Mouse (Mus musculus) yolk sac, embryonic 10.5 days (tissue): ENCODE measurements around the gene Tdgf1.

ENCODE experiments used
- DNase-seq: peaks from one replicate; pipeline ENCODE4 v3.0.0-alpha.2; 2017; ENCODE audit warnings: low spot score

The Tdgf1 gene

DNA sequence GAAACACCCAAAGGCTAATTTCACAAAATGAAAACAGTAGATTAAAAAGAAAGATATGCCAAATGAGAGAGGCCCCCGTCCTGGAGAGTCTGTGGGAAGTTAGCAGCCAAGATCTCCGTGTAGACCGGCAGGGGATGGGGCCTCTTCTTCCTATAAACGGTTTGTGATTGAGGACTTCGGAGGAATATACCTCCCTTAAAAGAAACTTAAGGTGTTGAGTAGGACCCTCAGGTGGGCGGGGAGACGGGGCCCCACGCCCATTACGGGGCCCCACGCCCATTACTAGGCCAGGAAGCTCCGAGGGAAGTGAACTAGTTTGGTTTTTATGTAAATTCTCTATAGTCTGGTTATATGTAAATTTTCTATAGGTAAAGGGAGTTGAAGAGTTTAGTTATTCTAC is at the start of gene Tdgf1:
Tdgf1 (minus strand) TSS at position 233 of the 400 bp plus-strand sequence.
- no peak for DNase-seq

DNA sequence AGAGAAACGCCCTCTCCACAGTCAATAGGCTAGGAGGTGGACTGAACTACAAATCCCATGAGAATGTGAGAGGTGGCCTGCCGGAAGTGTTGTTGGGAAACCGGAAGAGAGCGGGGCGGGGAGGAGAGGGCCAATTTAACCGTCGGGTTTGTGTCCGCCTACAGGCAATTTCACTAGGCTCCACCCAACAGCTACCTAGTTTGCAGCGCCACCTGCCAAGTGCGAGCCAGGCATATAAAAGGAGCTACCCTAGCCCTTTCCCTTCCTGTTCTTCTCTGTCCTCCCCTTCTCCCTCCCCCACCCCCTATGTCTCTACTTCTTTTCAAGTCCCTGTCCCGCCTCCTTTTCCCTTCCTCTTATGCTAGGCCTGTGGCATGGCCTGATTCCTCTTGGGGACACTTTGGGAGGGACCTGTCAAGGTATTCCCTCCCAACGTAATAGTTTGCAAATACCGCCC is 48.8 kb upstream of the Tdgf1 start:
- DNase-seq: peak; percentile 89

DNA sequence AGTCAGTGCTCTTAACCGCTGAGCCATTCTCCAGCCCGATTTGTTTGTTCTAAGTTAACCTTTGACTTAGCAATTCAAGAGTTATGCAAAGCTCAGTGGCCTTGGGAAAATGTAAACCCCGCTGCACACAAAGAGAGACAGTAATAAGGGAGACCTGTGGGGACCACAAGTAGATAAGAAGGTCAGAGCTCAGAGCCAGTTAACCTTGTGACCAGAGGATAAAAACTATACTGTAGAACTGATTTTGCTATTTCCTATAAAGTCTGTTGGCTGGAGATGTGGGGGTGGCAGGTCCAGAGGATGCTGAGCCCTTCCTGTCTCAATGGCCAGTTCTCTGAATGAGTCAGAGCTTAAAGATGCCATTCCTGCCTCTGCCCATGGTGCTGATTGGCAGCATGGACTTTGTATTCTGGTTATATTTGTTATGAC is 47.3 kb upstream of the Tdgf1 start:
- peak; percentile 85 for DNase-seq

DNA sequence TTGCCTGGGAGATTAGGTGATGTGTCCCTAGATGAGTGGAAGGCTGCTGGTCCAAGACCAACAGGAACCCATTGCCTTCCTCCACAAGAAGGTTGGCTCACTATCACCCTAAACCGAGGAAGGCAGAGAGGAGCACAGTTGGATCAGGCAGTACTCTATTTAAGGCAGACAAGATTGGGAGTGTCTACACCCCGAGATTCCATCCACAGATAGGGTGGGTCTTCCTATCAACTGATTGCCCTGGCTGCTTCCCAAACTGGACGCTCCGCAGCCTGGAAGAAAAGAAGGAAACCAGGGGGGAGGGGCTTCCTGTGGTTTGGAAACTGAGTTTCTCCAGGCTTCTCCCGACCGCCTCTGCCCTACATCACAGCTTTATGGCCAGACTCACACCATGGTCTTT is 44.2 kb upstream of the Tdgf1 start, which contains the start of gene Rtp3:
Rtp3 (minus strand) TSS at position 380 of the 400 bp plus-strand sequence.
- no peak for DNase-seq

DNA sequence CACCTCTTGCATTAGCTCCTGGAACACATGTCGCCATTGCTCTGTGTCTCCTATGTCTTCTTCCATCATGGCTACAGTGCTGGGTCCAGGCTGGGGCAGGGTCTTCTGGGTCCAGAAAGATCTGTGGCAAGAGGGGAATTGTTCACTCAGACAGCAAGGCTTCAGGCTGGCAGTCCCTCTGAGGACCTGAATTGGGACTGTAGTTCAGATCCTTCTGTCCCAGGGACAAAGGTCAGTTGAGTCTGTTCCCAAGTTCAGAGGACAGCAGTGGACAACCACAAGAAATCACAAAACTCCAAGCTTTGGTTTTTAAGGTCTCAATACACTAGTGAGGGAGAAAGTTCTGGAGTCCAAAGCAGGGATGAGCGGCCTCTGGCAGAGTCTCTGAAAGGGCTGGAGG is 43.6 kb upstream of the Tdgf1 start:
- DNase-seq: no peak

DNA sequence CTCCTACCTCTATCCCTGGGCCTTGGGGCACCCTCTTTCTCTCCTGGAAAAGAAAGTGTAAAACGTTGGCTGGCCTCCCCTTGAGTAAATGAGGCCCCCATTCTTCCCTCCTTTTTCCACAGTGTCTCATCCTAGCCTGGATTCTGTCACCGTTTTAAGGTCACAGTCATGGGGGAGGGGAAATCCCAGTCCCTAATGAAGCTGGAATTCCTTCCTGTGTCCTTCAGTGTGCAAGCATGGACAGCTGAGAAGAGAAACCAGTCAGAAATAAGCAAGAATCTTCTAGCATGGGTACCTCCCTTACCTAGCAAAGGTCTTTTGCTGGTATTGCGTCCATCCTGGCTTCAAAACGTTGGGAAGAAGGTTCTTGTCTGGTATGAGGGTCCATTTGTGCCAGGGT is 43.2 kb upstream of the Tdgf1 start:
- no peak for DNase-seq

DNA sequence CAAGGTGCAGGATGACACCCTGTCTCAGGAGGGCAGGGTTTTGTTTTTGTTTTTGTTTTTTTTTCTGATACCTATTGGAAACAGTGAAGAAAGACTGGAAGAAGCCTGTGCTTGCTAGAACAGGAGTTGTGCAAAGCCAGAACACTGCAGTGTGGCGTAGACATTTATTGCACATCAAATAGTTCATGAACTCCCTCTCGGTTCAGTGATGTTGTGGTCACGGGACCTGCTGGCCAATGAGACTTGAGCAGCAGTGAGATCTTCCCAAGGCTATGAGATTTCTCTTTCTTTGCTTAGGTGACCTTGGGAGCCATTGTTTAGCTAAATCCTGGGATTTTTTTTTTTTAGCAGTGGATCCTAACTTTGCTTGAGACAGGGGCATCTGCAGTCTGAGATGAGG is 42.1 kb upstream of the Tdgf1 start:
- no peak for DNase-seq

DNA sequence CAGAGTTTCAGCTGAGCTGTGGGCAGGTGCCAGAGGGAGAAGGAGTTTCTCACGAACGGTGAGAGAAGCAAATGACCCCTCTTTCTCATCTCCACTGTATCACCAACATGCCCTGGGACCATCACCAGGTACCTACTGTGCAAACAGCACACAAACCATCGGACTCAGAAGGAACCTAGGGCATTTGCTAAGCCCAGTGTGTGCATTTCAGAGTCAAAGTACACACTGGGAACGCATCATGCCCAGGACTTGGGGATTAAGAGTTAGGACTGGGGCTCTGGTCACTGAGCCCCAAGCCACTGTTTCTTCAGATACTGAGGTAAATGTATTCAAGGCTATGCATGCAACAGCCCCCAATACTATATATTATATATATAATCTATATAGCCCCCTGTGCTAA is 41.4 kb upstream of the Tdgf1 start:
- no peak for DNase-seq

DNA sequence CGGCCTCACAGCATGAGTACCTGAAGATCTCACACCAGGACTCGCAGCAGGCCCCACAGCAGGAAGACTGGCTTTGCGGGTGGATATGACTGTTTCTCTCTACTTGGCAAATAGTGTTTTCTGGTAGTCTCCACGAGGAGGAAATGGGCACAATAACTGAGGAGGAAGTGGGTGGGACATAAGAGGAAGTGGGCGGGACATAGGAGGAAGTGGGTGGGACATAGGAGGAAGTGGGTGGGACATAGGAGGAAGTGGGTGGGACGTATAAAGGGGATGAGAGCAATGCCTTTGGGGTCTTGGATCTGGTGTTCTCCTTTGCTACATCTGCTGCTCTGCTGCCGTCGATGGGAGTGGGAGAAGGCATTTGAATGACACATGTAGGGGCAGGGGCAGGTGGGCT is 40.0 kb upstream of the Tdgf1 start:
- no peak for DNase-seq

DNA sequence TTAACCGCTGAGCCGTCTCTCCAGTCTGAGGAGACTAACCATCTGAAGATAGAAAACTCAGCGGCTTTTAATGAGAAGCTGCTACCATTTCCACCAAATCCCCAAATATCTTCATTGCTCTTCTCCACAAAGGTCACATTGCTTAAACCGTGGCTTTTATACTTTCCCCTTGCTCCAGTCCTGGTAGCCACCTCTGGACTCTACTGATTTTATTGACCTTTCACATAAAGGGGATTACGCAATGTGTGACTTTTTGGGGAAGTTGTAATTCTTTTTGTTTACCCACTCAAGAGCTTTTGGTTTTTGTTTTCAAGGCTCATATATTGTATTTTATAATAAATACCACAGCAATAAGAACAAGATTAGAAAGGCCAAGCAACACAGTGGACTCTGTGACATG is 39.6 kb upstream of the Tdgf1 start:
- DNase-seq: no peak

DNA sequence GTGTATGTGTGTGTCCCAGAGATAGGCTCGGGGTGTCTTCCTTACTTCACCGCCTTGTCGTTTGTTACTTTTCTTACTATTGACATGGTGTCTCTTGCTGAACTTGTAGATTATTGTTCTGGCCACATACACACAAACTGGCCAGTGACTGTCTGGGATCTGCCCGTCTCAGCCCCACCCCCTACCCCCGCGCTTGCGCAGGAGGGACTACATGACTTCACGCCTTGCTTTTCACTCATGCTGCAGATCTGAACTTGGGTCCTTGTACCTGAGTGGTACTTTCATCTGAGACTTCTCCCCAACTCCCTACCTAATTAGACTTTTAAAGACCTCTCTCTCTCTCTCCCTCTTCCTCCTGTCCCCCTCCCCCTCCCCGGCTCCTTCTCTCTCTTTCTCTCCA is 38.1 kb upstream of the Tdgf1 start:
- DNase-seq: no peak

DNA sequence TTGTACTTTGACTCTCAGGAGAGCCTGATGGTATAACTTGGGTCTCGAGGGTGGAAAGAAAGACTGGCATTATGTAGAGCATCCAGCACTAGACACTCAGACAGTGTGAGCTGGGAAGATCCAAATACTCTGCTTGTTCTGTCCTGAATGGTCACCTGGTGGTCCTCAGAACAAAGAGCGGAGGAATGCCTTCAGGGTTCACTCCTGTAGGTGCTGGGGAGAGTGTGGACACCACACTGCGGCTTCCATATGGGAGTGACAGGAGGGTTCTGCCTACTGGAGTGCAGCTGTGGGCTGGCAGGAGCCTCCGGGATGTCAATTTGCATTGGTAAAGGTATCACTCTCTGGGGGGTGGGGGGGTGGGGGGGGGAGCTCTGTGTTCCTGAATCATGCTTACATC is 36.4 kb upstream of the Tdgf1 start:
- DNase-seq: no peak

DNA sequence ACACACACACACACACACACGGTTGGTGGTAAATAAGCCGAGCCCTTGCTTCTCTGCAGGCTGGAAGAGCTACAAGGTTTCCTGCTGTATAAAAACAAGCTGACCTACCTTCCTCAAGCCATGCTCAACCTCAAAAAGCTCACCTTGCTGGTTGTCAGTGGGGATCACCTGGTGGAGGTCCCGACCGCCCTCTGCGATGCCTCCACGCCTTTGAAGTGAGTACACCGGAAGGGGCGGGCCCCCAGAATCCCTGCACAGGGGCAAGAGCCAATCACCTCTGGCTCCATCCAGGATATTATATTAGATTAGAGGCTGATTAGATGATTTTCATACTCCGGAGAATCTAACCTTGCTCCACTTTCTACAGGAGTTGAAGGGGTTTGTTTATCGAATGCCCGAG is 33.5 kb upstream of the Tdgf1 start:
- DNase-seq: no peak

DNA sequence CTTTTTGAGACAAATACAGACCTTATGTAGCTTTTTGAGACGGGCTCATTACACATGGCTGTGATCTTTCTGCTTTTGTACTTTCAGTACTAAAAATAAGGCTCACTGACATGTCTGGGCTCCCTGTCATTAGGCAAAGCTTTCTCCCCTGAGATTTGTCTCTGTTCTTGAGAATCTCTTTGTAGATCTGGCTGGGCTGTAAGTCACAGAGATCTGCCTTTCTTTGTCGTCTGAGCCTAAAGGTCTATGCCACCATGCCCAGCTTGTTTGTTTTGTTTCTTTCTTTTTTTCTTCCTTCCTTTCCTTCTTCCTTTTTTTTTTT is 19.9 kb upstream of the Tdgf1 start:
- DNase-seq: no peak

DNA sequence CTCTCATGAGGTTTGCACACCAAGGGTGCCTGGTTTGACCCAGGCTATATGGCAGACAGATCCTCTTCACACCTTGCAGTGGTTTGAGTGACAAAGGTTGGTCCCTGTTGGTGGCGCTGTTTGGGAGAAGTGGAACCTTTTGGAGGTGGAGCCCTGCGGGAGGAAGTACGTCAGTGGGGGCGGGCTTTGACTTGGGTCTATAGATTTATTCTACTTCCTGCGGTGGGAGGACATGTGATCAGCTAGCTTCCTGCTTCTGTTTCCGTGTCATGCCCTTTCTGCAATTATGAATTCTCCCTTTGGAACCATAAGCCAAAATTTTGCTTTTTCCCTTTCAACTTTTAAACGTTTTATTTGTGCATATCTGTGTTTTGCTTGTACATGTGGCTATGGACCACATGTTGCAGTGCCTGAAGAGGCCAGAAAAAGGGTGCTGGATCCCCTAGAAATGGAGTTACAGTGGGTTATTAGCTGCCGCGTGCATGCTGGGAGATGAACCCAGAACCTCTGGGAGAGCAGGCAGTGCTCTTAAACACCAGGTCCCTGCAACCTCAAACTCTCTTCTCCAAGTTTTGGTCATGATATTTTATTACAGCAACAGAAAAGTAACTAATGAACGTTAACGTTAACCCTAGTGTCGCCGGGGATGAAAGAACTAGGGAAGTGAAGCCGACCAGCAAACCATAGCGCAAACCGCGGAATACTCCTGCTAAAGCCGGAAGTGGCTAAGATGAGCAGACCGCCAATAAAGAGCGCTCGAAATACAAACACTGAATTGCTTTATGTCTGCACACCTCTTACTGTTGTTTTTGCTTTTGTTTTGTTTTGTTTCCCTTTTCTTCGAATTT is 19.3 kb upstream of the Tdgf1 start:
- no peak for DNase-seq

DNA sequence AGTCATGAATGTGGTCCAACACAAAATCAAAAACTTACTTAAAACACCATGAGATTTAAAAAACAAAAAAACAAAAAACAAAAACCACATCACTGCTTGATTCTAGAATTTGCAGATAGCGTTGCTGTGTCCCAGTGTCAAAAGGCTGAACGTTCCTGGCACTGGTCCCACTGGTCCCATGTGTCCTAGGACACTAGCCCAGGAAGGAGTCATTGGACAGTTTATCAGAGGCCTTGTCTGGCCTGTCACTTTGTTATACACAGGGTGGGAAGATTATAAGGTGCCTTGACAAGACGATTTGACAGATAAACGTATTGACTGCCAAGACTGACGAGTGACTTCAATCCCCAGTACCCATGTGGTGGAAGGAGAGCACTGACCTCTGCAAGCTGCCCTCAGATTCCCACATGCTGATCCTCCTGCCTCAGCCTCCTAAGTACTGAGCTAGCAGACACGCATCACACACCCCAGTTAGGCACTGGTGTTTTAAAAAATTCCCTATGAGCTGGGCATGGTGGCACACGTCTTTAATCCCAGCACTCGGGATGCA is 17.7 kb upstream of the Tdgf1 start:
- DNase-seq: no peak

DNA sequence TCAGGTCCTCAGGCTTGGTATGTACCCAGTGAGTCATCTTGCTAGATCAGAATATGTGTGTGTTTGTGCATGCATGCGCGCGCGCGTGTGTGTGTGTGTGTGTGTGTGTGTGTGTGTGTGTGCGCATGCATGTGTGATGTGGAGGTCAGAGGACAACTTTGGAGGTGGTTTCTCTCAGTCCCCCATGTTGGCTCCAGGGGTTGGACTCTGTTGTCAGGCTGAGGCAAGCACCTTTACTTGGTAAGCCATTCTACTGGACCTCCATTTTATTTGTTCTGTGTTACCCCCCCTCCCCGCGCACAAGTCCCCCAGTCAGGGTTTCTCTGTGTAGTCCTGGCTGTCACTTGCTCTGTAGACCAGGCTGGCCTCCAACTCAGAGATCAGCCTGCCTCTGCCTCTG is 15.4 kb upstream of the Tdgf1 start:
- DNase-seq: no peak

DNA sequence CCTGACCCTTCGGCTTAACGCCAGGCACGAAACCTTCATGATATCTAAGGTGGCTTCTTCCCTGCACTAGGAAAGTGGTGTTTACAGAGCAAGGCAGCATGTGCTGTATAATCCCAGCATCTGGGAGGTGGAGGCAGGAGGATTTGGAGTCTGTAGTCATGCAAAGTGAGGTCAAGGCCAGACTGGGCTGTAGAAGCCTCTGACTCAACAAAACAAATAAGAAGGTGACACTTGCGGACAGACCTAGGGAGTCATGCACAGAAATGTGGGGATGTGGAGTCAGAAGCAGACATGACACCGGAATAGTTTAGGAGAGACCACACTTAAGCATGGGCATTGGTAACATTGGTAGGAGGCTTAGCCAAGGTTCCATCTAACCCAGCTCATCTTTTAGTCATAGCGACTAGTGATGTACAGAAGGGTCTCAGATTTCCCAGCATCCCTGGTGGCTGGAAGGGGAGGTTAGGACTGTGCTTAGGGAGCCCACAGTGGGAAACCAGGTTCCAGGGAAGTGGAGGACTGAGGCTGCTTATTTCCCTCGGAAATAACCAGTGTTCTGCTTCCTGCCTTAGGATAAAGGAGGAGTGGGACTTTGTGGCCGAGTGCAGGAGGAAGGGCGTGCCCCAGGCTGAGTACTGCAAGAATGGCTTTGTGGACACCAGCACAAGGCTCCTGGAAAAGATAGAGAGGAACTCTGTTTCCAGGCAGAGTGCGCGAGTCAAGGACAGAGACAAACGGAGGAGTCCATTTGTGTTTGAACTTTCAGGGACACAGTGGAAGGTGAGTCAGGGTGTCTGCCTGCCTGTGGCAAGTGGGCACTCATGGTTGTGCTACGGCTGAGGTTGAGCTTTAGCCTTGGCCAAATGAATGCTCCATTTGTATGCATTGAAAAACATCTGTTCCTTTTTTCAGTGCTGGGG is 14.5 kb upstream of the Tdgf1 start:
- DNase-seq: no peak

DNA sequence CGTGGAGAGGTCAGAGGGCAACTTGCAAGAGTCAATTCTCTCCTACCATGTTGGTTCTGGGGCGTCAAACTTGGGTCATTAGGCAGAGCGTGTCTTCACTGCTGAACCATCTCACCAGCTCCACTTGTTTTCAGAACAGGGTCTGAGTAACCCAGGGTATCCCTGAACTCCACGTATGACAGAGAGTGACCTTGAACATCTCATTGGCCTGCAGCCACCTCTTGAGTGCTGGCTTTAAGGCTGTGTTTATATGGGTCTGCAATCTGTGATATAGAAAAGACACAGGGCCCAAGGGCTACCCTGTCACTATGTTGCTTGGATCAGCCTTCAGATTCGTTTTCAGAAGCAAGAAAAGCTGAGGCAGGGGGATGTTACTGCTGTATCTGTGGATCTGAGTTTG is 13.7 kb upstream of the Tdgf1 start:
- no peak for DNase-seq

DNA sequence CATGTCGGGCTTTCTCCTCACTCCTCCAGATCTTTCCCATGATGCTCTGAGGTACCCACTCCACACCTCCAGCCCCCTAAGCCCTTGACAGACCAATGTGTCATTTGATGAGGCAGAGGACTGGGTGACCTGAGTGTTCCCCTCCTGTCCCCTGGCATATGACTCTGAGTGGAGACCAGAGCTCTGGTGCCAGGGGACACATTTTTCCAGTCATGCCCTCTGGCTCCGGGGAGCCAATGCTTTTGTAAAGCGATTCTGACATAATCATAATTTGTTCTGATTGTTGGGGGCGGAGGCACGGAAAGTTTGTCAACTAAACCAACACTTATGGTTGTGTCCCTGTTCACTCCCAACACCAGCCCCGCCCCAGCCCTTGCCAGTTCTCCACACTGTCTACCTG is 10.0 kb upstream of the Tdgf1 start:
- DNase-seq: no peak

DNA sequence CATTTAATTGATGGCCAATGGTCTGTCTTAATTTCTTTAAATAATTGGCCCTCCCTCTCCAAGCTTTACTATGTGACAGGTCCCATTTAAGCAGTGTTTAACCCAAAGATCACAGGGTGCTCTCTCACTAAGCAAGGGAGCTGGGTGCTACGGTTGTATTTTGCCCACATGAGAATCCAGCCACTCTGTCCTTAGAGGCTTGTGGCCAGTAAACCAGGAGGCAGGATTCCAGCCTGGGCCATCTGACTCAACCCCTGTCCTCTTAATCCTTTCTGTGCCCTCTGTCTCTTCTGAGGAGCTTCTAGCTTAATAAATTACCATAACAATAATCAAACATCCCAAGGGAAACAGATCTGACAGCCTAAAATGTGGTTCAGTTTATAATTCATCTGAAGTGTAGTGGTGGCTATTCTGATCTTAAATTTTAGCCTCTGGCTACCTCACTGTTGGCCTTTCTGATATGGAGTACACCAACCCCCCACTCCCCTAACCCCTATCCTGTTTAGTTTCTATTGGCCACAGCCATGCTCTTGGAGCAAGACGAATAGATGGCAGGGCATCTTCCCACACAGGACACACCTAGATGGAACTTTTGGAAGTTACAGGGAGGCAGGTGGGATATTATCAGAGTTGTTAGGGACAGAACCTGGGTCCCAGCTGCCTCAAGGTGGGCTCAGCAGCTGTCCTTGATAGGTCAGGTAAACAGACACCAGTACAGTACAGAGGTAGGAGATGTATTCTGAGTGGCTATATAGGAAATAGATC is 8.9 kb upstream of the Tdgf1 start:
- DNase-seq: no peak
